Mouse (Mus musculus) layer of hippocampus, postnatal 10 days (tissue): ENCODE measurements around the gene Serinc3. TPM values are rescaled to one million over a fixed set of nuclear protein-coding genes. Genes with fewer than 3 reads are reported as not detected.
"Not testable (repeated sequence)": the region's sequence is repeated elsewhere in the genome, so short reads cannot be mapped to it uniquely, and the experiment has no call there.

Source experiments
- DNase-seq, 2 experiments: peaks; one replicate each; pipeline ENCODE4 v3.0.0; 2021; ENCODE audit warnings: low spot score in 2 of 2
- total RNA-seq, 2 experiments: library from RNA; stranded (reverse); gene quantifications; 2 replicates each; pipeline ENCODE4 v1.2.3; 2021

Gene Serinc3
- total RNA-seq, 2 experiments from 2014 or later, result 168 to 196 TPM

- DNase-seq, result no peak
These were observed 10.7 kb downstream of the Serinc3 start for GRCm38 (mm10) chr2:163634211-163634610.

- no peak for DNase-seq
These were observed 13.2 kb downstream of the Serinc3 start for GRCm38 (mm10) chr2:163631715-163632114.

GRCm38 (mm10) chr2:163631223-163631622 is 13.7 kb downstream of the Serinc3 start:
- no peak for DNase-seq

GRCm38 (mm10) chr2:163621401-163621800 is 23.5 kb downstream of the Serinc3 start:
- not testable (repeated sequence) for DNase-seq

DNA sequence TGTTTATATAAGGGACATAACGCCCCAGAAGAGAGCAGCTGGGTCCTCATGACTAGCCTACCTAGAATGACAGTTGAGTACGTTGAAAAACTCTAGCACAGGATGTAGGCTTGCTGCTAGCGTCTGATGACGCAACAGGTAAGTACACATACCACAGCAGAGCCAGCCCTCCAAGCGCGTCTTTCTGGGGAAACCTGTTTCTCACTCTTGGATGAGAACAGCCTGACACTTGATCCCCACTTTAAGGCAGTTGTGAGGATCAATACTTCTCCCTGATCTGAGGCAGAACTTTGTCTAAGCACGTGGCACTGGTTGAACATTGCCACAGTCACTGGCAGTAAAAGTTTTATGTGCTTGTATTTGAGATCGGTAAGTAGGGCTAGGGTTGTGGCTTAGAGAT is 24.5 kb downstream of the Serinc3 start:
- DNase-seq, result no peak

DNA sequence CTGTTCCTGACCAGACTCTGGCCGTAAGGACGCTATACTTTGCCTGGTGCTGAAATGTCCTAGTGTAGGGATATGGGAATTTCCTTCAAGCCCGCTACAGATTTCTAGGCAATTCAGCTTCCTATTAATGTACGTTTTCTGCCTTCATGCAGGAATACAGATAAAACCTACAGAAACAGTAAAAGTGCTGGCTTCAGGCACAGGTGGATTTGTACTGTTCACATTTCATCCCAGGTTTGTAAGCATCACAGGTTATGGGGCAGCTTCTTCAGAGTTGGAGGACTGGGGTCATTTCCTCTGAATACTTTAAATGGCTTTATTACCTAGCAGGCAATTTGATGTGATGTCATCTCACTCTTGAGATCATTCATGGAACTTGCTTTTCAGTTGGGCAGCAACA is 27.1 kb downstream of the Serinc3 start:
- DNase-seq, result no peak

- no peak for DNase-seq
These were observed 27.6 kb downstream of the Serinc3 start for GRCm38 (mm10) chr2:163617232-163617863.

DNA sequence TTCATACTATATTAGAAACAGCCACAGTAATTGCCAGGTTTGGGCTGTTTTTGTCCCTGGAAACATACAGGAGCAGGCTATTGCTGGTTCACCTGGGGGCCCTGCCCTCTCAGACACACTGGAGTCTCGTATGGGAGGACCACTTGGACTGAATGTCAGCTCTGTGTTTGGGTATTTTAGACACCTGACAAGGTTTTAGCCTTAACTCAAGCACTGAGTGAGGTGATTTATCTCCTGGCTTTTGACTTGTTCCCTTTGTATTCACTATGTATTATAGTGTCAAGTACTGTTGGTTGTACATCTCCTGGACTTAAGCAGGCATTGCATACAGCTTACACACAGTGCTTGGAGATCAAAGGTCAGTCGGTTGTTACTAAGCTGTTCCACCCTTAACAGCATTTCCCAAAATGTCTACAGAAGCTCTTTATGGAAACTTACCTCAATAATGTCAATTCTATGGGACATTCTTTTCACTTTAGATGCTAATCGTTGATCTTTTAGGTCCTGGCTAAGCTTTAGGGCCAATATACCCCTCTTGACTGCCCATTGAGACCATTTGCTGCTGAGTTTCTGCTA is 28.2 kb downstream of the Serinc3 start:
- no peak for DNase-seq

- no peak for DNase-seq
These were observed 28.9 kb downstream of the Serinc3 start for GRCm38 (mm10) chr2:163615906-163616651.

DNA sequence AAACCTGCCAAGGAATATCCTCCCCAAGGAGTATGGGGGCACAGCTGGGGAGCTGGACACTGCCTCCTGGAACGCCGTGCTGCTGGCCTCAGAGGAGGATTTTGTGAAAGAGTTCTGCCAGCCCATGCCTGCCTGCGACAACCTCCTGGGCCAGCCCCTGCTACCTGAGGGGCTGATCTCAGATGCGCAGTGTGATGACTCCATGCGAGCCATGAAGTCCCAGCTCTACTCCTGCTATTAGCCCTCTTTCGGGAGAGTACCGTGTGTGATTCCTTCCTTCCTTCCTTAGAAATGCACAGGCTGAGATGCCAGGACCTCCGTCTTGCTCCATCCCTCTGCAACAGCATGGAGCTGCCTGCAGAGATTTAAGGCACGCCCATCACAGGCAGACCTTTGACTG is 29.5 kb downstream of the Serinc3 start:
- no peak for DNase-seq

DNA sequence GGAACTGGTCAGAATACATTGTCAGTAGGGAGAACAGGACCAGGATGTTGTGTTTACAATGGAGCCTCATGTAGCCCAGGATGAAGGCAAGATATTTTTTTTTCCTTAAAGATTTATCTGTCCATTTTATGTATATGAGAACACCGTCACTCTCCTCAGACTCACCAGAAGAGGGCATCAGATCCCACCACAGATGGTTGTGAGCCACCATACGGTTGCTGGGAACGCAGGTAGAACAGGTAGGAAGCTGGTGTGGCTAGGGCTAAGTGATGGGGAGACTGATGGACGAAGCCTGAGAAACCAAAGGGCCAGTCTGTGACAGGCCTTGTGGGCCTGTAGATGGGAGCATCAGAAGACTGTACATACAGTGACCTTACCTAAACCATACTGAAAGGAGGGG is 30.9 kb downstream of the Serinc3 start:
- DNase-seq, result no peak

DNA sequence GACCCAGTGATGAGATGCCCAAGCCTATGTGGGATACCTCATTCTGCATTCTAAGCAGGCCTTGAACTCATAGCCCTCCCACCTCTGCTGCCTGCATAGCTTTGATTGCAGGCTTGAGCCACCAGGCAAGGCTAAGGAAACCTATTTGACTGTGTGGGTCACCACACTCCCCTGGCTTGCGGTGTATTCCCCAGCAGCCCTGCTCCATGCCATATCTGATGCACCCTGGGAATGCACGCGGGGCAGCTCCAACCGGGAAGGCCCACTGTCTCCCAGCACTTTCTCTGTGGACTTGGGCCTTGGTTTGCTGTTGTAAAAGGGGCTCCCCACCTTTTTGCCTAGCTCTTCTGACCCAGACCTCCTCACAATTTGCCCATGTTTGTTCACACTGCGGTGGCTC is 31.7 kb downstream of the Serinc3 start:
- DNase-seq, result no peak

GRCm38 (mm10) chr2:163611176-163611575 is 33.8 kb downstream of the Serinc3 start:
- DNase-seq, result no peak

GRCm38 (mm10) chr2:163609281-163609975 is 35.5 kb downstream of the Serinc3 start:
- no peak for DNase-seq

DNA sequence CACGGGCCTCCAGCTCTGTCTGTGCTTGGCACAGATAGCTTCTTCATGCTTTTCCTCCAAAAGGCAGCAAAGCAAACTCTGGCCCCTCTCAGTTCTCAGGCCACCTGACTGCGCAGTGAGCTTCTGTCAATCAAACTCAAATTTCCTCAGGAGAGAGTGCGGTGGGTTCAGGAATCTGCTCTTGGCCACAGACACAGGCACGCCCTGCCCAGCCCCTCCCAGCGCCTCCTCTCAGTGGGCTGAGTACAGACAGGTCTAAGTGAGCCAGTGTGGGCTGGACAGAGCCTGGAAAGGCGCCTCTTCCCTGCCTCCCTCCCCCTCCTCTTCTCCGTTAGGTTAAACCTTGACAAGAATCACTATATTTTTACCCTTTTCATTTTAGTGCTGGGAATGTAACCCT is 36.9 kb downstream of the Serinc3 start:
- no peak for DNase-seq

GRCm38 (mm10) chr2:163606161-163606560 is 38.8 kb downstream of the Serinc3 start:
- no peak for DNase-seq

GRCm38 (mm10) chr2:163602101-163602971 is 42.6 kb downstream of the Serinc3 start, which contains the start of gene Ttpal:
TSS of gene Ttpal (plus strand) at chr2:163602314.
- peak; percentile 87 to 89 for DNase-seq

DNA sequence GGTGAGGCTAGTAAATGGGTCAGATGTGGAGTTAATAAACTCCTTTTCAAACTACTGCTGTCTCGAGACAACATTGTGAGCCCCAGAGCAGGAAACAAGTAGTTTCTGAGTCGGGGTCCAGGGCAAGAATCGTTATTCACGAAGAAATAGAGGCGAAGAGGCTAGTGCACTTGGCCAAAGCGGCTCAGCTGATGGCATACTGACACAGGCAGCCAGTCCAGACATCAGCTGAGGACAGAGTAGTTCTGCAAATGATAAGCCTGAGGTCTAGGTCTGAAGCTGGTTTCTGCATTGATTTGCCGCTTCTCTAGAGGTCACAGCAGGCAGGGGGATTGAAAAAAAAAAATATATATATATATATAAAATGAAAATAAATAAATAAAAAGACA is 43.2 kb downstream of the Serinc3 start:
- no peak for DNase-seq

- no peak for DNase-seq
These were observed 43.9 kb downstream of the Serinc3 start for GRCm38 (mm10) chr2:163601066-163601465.

DNA sequence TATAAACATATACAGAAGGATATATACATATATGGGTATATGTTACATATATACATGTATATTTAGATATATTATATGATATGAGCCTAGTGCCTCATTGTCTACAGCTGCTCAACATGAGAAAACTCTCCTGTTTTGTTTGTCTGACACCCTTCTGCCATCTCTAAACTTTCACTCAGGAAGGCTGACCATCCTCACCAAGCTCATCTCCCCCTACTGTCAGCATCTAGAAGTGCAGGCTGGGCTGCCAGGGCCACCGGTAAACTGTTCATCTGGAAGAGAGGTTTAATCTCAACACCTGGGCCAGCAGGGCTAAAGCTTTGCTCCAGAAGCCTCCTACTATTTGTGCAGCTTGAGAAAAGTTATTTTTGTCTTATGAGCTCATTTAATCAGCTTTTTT is 45.7 kb downstream of the Serinc3 start:
- peak; percentile 66 to 71 for DNase-seq

DNA sequence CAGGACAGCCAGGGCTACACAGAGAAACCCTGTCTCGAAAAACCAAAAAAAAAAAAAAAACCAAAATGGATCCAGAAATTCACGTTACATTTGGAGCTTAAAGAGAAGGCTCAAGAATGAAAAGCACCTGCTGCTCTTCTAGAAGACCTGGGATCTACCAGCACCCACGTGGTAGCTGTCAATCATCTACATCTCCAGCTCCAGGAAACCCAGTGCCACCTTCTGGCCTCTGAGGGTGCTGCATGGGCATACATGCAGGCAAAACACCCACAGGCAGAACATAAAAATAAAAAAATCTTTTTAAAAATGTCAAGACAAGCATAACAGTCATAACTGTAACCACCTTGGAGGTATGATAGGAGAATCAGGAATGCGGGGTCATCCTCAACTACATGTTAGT is 47.3 kb downstream of the Serinc3 start:
- peak; percentile 63 to 70 for DNase-seq
